Mouse (Mus musculus): Measurements from ENCODE around the gene Fam170b.
A peak's percentile ranks its signal among the peaks of the same experiment; 100 is the strongest.

GRCm38 (mm10) chr14:32859831-32860569 lies 26.2 kb downstream of the Fam170b start:
- TF ChIP-seq MAFK (IDR thresholded peaks at IDR 0.05; ENCODE audit: borderline replicate concordance, low read depth, low read length): 0 out of 2 replicates have a peak, but pooled peaks have one; percentile 26
- no peak for TF ChIP-seq ZC3H11A (IDR thresholded peaks at IDR 0.05; ENCODE audit: low read depth, low read length)
- no peak for TF ChIP-seq CTCF (IDR thresholded peaks at IDR 0.05 in 2 of 3, conservative IDR thresholded peaks at IDR 0.05 in 1 of 3; ENCODE audit: control insufficient read depth in 1 of 3, insufficient read depth in 1 of 3, low read depth in 2 of 3, low read length in 3 of 3, poor library complexity in 1 of 3, severe bottlenecking in 1 of 3)
- no peak for TF ChIP-seq GATA1 (IDR thresholded peaks at IDR 0.05; ENCODE audit: low read depth, low read length)
- no peak for TF ChIP-seq POLR2A (IDR thresholded peaks at IDR 0.05; ENCODE audit: control insufficient read depth in 1 of 2, insufficient read depth in 1 of 2, low read depth in 1 of 2, low read length in 2 of 2, poor library complexity in 1 of 2)
- TF ChIP-seq CHD1 (IDR thresholded peaks at IDR 0.05; ENCODE audit: low read depth, low read length): no peak
- no peak for TF ChIP-seq EP300 (IDR thresholded peaks at IDR 0.05; ENCODE audit: low read depth in 1 of 2, low read length in 2 of 2)
- TF ChIP-seq TCF12 (IDR thresholded peaks at IDR 0.05; ENCODE audit: low read depth, low read length): no peak
- no peak for TF ChIP-seq SMC3 (IDR thresholded peaks at IDR 0.05; ENCODE audit: low read depth, low read length)
- TF ChIP-seq RCOR1 (IDR thresholded peaks at IDR 0.05; ENCODE audit: low read depth, low read length): no peak
- TF ChIP-seq E2F4 (IDR thresholded peaks at IDR 0.05; ENCODE audit: borderline replicate concordance, low read depth, low read length): no peak

Measured in MEL (cell line).